Mouse (Mus musculus) embryo, embryonic 11.5 days (tissue): ENCODE results near the gene Ep300.
A peak's percentile ranks its signal among the peaks of the same experiment; 100 is the strongest.
"Not testable (repeated sequence)": the region's sequence is repeated elsewhere in the genome, so short reads cannot be mapped to it uniquely, and the experiment has no call there.

Experiments used
- DNase-seq: peaks from one replicate; pipeline ENCODE4 v3.0.0-alpha.2; 2012; ENCODE audit warnings: low read depth, low spot score

Ep300 gene

GRCm38 (mm10) chr15:81594146-81594696 lies 9.1 kb downstream of the Ep300 start:
- no peak for DNase-seq

DNA sequence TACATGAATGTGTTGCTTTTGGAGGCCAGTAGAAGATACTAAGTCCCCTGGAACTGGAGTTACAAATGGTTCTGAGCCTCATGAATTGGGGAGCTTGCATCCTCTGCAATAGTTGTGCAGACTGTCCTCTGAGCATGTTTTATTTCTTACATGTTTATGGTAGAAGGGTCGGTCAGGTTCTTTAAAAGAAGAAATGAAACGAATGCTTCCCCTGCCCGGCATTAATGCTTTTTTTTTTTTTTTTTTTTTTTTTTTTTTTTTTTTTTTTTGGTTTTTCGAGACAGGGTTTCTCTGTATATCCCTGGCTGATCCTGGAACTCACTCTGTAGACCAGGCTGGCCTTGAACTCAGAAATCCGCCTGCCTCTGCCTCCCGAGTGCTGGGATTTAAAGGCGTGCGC lies 13.6 kb downstream of the Ep300 start:
- DNase-seq = not testable (repeated sequence)

GRCm38 (mm10) chr15:81605241-81605640 lies 20.1 kb downstream of the Ep300 start:
- no peak for DNase-seq

GRCm38 (mm10) chr15:81606634-81607033 lies 21.5 kb downstream of the Ep300 start:
- DNase-seq = no peak

GRCm38 (mm10) chr15:81649516-81650455 lies 64.6 kb downstream of the Ep300 start:
- DNase-seq = no peak

GRCm38 (mm10) chr15:81650636-81651035 lies 65.5 kb downstream of the Ep300 start:
- DNase-seq = no peak

DNA sequence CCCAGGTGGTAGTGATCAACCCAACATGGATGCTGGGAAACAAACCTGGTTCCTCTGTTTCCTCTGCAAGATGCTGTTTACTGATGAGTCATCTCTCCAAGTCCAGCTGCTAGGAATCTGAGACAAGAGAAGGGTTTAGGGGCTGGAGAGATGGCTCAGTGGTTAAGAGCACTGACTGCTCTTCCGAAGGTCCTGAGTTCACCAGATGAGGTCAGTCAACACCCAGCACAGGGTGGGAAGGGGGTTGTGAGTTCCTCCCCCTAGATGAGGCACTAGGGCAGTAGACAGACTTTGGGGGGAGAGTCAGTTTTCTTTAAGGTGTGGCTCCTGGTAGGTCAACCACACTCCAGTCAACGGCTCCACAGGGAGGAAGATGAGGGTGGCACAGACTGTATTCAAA lies 76.5 kb downstream of the Ep300 start:
- DNase-seq = no peak

GRCm38 (mm10) chr15:81663281-81663680 lies 78.1 kb downstream of the Ep300 start:
- no peak for DNase-seq

DNA sequence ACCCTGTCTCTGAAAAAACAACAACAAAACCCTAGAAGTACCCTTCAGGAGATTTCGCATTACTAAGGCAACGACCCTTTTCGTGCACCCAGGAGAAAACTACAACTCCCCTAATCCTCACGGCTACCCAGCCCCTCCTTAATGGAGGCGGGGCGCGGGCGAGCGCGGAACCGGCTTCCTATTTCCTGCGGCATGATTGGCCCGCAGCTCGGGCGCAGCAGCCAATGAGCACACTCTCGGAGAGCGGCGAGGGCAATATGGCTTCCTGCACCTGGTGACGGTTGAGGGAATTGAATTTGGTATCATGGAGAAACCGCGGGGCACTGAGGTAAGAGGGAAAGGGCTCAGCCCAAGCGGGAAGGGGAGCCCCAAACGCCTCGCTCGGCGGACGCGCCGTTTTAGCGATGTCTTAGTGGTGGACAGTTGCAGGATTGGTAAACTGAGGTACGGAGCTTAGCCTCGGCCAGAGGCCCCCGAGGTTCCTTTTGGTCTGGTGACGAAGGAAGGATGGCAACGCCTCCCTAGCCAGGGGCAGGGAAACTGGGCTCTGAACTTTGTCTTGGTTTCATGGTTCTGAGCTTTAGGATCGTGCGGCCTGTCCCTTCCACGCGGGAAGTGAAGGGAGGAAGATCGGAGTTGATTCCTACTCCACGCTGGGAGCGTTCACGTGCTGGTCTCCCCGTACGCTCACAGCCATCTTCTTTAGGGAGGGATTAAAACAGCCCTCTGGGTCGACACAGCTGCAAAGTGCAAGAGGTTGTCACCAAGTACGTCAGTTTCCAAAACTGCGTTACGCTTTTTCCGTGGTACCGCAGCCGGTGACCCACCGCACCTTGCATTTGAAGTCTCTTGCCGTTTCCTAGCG lies 78.8 kb downstream of the Ep300 start, which contains the start of gene L3mbtl2:
Gene L3mbtl2, plus strand, starts transcription at position 193 of the 865 bp plus-strand sequence.
- DNase-seq = peak; percentile 87

DNA sequence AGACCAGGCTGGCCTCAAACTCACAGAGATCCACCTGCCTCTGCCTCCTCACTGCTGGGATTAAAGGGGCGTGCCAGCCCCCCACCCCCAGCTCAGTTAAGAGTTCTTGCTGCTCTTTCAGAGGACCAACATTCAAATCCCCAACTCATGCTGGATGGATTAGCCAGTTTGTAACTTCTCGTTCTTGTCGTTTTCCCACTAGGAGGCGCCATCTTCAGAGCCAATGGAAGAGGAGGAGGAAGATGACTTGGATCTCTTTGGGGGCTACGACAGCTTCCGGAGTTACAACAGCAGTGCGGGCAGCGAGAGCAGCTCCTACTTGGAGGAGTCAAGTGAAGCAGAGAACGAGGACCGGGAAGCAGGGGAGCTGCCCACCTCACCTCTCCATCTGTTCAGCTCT lies 81.8 kb downstream of the Ep300 start:
- DNase-seq = no peak

DNA sequence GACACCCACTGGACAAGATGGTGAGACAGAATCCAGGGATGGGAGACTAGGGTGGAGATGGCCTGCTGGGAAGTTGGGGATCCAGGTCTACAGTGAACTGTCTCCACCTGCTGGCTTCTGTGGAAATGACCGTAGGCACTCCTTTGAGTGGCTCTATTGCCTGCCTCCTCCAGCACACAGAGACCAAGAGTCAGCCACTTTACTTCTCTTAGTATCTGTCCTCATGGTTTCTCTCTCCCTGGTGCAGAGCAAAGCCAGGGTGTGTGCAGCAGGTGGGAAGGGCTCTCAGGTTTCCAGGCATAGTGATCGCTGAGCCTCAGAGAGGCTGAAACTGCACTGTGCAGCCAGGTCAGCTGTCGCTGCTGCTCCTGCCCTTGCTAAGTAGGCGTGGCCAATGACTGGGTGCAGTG lies 85.1 kb downstream of the Ep300 start:
- DNase-seq = peak; percentile 39

DNA sequence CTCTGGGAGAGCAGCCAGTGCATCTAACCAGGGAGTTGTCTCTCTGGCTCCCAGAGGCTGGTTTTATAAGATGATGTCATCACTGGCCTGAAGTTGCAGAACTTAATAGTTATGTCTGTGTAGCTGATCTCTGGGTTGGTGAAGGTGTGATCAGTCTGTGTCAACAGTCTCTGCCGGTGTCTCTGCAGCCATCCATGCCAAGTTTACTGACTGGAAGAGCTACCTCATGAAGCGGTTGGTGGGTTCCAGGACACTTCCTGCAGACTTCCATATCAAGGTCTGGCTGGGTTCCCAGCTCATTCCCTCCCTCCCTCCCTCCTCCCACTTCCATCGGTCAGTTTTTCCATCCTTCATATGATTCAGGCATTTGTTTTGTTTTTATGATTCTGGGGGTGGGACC lies 91.5 kb downstream of the Ep300 start:
- no peak for DNase-seq

DNA sequence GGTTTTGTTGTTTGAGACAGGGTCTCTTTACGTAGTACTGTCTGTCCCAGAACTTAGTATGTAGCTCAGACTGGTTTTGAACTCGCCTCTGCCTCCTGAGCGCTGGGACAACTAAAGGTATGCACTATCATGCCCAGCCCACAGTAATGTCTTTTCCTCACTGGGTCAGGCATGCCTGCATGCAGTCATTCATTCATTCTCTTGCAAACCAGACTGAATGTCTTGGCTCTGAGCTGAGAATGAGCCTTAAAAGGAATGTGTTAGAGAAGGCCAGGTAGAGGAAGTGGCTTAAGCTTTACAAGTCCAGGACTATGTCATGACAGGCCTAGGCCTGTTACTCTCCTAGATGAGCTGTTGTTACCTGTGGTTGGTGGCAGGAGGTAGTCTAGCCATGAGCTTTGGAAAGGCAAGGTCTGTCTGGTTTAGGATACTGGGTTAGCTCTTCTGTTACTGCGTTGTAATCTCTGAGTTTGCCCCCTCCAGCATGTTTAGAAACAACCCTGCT lies 95.2 kb downstream of the Ep300 start:
- no peak for DNase-seq

DNA sequence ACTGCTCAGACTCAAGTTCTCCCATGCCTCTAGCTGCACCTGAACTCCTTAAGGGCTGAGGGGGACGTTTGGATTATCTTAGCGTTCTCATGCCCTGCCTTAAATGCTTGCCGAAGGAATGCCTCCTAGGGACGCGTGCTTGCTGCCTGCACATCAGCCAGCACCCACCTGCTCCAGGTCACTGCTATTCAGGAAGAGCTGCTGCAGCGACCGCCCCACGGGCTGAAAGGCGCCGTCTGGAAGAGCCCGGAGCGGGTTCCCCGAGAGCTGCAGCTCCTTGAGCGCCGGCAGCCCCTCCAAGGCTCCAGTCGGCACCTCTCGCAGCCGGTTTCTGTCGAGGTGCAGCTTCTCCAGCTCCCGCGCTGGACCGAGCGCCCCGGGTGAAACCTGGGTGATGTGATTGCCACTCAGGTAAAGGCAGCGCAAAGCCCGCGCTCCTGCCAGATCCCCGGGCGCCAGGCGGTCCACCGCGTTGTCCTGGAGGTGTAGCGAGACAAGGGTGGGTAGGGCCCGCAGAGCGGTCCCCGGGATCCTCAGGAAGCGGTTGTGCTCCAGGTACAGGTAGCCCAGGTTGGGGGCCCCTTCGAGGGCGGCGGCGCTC lies 108.3 kb downstream of the Ep300 start:
- no peak for DNase-seq

GRCm38 (mm10) chr15:81693967-81694881 lies 109.1 kb downstream of the Ep300 start:
- DNase-seq = peak; percentile 67

DNA sequence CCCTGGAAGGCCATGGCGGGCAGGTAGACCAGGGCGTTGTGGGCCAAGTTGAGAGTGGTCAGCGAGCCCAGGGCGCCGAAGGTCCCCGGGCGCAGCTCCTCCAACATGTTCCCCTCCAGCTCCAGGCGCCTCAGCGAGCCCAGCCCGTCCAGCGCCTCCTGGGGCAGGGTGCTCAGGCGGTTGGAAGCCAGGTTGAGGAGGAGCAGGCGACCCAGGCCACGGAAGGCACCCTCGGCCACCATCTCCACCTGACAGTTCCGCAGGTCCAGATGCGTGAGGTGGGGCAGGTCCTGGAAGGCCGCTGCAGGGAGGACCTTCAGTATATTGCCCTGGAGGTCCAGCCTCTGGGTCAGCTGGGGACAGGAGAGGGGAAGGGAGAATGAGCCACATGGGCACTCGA lies 109.7 kb downstream of the Ep300 start:
- DNase-seq = no peak

DNA sequence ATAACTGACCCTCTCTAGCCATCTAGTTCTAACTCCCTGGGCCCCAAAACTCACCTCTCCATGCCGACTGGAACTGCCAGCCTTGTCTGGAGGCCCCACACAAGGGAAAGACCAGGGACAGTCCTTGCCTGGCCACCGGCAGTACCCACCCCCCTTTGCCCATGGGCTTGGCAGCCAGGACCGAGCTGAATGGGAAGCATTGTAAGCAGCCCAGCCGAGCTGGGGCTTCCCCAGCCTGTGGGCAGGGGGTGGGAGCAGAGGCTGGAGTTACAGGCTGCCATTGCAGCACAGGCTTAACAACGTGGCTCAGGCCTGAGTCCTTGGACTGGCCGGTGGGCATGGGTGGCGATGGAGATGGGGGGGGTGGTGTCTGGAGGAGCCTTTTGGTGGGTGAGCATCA lies 112.0 kb downstream of the Ep300 start, which contains the start of gene Chadl:
Gene Chadl, minus strand, starts transcription at position 113 of the 400 bp plus-strand sequence.
- DNase-seq = no peak

DNA sequence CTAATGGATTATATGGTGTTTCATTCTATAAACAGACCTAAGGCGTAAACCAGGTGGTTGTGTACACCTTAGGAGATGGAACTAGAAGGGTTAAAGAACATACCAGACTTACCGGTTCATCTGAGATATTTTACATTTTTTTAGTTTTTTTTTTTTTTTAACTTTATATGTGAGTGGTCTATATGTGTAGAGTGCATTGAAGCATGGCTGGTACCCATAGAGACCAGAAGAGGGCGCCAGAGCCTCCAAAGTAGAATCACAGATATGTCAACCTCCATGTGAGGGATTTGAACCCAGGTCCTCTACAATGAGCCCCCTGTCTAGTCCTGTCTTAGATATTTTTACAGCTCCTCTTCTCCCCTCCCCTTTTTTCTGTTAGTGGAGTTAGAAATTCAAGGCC lies 112.7 kb downstream of the Ep300 start:
- peak; percentile 19 for DNase-seq

GRCm38 (mm10) chr15:81698532-81698931 lies 113.4 kb downstream of the Ep300 start:
- no peak for DNase-seq

GRCm38 (mm10) chr15:81700161-81700560 lies 115.0 kb downstream of the Ep300 start:
- DNase-seq = no peak
